Mouse (Mus musculus): ENCODE results near the gene Stag2.

The Stag2 gene

DNA sequence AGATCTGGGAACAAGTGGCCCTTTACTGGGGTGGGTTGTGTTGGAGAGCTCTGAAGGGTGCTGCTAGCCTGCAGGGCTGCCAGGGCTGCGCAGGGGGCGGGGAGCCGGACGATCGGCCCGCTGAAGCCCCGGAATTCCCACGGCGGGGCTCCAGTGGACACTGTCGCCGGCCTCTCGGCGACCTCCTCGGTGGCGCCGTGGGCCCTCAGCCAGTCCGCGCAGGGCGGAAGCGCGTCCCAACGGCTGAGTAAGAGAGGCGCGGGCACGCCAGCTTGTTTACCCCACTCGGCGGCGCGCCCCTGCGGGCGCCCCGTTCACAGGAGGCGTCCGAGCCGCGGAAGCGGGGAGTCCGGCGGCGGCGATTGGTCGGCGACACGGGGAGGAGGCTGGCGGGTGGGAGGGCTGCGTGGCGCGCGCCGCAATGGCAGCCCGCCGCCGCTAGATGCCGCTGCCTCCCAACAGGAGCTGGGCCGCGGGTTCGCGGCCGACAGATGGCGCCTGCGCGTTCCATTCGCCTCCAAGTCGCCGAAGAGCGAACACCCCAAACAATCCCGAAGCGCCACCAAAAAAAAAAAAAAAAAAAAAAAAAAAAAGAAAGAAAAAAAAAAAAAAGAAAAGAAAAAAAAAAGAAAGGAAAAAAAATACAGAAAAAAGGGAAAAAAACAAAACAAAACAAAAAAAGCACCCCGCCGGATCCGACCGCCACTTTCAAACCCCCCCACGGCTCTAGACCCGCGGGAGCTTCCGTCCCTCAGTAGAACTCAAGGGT is at the start of gene Stag2:
Gene Stag2 (plus strand): TSS at position 530 of the 769 bp plus-strand sequence.
- peak; percentile 87 to 90 for DNase-seq

DNA sequence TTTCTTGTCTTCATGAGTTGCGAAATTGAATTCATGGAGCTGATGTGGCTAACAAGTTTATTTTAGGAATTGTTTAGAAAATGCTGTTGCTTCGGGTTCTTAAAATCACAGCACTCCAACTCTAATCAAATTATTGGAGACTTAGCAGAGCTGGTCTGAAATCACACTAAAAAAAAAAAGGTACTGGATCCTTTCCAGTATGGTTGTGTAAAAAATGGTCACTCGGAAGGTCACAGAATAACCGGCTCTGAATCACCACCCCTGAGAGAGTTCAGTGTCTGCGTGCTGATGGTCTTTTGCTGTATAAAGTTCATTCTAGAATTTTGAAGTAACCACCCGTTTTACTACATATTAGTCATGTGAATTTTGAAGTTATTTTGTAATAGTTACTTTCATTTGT is 42.0 kb upstream of the Stag2 start:
- DNase-seq: no peak

DNA sequence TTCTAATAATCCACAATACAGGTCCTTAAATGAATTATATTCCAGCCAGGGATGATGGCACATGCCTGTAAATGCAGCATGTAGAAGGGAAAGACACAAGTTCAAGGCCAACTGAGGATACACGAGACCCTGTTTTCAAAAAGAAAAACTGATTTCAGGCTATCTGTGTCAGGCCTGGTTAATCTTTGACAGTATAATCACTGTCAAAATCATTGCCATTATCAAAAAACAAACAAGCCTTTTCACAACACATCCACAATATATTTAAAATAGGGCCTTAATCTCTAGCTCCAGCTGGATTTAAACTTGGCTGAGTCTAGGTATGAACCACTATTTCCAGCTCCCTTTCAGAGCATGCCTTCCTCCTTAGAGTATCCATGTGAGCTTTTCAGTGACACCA is 38.5 kb upstream of the Stag2 start:
- DNase-seq: no peak

DNA sequence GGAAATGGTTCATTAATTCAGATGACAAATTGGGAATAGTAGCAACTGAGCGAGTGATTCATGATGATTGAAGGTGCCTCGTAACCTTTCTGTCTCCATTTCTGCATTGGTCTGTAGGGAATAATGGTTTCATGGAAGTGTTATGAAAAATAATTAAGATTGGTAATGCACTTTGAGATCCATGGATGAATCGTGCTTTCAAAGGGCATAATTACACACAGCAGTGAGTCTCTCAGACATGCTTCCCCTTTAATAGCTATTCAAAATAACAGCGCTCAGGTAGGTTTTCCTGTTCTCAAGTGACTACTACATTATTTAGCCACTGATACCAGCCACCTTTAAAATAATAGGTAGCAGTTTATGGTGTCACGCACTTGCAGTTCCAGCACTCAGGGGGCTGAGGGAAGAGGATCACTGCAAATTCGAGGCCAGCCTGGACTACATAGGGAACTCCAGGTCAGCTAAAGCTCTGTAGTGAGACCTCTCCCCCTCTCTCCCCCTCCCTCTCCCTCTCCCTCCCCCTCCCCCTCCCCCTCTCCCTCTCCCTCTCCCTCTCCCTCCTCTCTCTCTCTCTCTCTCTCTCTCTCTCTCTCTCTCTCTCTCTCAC is 29.6 kb upstream of the Stag2 start:
- DNase-seq: no peak

DNA sequence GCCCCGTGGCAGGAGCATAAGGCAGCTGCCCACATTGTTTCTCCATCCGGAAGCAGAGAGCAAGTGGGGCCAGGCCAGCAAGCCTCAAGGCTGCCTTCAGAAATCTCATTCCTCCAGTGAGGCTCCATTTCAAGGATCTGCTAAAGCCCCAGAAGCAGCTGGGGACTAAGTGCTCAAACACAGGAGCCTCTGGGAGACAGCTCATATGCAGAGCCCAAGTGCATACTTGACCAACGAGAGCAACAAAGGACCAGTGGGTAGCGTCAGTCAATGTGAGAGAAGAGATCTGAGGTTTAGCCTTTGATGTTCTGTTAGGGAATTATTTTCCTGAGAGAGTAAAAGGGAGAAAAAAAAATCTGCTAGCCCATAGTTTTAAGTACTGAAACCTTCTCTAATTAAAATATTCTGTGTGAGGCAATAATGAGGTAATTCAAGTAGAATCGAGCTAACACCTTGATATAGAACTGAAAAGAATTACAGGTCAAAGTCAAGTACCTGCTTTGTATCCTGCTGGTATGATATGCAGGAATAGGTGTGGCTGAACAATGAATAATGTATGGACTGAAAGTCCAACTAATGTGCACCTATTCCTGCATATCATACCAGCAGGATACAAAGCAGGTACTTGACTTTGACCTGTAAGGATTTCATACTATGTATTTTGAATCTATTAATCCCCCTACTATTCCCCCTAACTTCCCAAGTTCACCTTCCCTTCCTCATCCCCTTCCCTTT is 24.0 kb upstream of the Stag2 start:
- no peak for DNase-seq

DNA sequence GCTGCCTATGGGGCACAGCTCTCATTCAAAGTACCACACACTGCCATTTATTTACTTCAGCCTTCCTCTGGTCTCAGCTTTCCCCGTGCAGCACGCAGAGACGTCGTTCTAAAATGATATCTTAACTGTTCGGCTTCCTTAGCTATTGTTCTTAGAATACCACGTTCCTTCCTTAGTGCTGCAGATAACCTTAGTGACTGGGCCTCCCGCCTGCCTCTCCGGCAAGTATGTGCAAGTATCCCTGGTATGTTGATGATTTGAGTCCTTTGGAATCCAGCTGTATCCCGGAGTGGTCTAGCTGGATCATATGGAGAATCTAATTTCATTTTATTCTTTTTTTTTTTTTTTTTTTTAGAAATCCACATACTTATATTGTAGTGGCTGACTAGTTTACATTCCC is 9.2 kb upstream of the Stag2 start:
- DNase-seq: peak; percentile 14 to 22

DNA sequence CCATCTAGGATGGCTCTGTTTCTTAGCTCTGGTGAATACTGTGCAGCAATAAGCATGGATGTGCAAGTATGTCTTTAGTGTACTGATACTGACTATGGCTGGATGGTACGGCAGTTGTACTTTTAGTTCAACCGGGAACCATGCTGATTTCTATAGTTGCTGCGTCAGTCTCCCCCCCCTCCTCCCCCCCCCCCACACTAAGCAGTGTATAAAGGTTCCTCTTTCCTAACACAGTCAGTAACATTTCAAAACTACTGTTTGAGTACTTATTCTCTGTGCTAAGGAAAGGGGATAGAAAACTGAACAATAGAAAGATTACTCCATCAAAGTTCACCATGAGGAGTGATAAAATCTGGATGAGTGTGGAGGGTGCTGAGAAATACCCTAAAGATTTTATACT is 6.5 kb upstream of the Stag2 start:
- no peak for DNase-seq

DNA sequence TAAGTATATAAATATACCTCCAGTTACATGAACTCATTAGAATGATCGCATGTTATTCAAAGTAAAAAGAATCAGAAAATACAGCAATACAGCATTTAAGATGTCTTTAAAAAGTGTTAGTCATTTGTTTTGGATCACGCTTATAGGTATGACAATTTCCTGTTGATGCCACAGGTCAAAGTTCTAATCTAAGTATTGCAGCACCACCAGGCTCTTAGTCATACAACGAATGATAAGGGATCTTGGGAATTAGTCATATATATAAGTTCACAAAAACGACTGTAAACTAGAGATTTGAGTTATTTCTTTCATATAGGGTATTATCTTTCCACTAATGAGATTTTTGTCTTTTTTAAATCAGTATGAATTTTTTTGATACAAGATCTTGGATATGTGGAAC is 5.1 kb upstream of the Stag2 start:
- no peak for DNase-seq

DNA sequence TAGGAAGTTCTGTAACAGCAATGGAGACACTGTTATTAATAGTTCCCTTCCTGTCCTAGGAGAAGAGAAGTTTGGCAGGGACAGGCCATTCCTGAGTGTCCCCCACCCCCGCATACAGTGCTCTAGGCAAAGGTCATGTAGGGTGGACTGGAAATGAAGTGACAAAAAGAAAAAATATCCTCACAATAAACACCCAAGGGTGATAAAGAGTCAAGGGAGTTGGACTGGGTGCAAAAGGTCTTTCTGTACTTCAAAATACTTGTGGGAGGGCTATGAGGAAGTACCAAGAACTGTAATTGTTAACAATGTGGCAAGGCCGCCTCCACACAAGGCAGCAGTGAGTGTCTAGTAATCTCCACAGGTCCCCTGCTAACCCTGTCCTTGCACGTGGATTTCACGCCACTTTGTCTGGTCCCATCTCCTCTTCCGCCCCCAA is 1.1 kb upstream of the Stag2 start:
- peak; percentile 32 to 52 for DNase-seq

DNA sequence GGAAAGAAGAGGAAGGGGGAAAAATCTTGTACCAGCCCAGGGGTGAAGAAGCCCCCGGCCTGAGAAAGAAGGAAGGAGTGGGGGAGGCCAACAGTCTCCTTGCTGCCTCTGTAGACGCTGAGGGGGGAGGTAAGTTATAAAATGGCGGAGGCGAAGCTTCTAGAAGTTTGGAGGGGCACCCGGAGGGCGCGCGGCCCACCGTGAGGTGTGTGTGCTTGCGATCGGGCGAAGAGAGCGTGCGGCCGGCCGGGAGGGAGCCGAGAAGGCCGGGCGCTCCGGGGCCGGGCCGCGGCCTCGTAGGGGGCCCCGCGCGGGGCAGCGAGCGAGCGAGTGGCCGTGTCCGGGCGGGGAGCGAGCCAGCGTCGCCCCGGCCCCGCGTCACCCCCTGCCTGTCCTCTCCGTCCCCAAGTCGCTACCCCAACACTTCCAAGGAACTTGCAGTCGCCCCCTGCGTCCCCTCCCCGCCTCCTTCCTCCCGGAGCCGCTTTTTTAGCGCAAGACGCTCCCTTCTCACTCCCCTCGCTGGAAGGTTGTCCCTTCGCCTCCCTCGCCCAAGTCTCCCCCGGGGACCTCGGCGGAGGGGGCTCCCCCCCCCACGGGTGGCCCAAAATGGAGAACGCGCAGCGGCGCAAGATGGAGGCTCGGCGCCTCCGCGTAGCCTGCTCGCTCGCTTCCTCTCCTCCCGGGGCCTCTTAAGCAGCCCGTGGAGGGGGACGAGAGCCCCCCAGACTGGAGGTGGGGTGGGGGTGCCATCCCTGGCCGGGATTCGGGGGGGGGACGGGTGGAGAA is 634 bp downstream of the Stag2 start:
- DNase-seq: peak; percentile 34 to 39

DNA sequence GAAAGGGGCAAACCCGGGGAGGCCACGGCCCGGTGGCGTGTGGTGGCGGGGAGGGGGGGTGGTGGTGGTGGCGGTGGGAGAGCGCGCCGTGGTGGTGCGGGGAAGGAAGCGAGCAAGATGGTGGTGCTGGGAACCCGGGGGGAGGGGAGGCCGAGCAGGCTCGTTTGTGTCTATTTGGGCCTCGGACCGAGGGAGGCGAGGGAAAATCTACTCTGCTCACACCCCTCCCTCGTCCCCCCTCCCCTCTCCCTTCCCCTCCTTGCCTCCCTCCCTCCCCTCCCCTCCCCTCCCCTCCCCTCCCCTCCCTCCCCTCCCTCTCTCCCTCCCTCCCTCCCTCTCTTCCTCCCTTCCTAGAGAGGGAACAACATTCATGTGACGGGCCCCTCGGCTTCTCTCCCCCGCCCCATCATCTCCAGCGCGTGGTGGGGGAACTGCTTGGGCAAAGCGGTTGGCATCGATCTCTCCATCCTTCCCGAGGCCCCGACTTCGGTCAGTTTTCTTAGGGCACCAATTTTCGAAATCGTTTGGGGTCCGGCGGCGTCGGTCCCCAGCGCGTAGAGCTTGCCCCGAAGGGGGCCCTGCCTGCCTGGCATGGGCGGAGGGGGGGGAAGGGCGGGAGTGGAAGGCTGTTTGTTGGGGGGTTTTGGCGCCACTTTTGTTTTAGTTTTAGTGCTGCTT is 1.4 kb downstream of the Stag2 start:
- peak; percentile 72 to 78 for DNase-seq

DNA sequence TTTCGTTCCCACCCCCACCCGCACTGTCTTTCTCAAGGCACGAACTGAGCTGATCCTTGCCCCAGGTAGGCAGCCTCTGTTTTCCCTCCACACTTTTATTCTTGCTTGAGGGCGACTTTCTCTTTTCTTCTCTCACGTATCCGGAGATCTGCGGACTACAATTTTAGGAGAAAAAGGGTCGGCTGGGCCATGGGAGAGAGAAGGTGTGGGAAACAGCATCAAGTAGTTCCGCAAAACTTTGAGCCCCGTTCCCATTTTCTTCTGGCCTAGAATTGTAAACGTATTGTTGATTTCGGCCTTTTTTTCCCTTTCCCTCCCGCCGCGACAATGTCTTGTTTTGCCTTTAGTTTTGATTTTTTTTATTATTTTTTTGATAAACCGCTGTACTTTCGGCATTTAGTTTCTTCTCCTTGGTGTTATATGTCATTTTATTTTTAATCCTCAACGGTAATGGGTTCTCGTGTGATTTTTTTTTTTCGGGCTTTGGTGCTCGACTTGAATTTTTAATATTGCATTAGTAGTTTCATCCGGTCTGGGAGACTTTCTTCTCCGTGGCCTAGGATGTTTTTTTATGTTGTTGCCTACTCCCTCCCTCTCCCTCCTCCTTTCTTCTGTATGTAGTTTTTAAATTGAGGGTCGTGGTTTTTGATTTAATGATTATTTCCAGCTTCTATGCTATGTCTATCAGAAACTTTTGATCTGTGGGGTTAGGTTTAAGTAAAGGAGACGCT is 2.1 kb downstream of the Stag2 start:
- no peak for DNase-seq

DNA sequence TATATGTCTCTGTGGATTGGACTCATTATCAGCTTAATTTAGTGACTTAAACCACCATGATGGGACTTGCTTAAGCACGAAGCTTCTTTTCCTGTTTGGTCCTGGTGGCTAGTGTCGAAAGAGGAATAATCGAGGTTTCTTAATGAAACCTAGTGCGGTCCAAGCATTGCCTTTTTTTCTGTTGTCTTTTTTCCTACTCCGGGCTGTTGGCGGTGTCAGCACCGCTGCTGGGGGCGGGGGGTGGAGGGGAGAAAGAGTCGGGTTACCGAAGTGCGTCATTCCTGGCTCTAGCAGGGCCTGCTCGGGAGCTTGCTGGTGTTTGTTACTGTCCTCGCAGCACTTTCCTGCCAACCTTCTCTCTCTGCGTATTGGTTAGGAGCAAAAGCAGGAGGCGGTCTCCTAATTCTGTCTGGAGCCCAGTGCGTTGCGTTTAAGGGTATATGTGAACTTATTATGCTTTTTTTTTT is 2.8 kb downstream of the Stag2 start:
- DNase-seq: peak; percentile 88 to 91

DNA sequence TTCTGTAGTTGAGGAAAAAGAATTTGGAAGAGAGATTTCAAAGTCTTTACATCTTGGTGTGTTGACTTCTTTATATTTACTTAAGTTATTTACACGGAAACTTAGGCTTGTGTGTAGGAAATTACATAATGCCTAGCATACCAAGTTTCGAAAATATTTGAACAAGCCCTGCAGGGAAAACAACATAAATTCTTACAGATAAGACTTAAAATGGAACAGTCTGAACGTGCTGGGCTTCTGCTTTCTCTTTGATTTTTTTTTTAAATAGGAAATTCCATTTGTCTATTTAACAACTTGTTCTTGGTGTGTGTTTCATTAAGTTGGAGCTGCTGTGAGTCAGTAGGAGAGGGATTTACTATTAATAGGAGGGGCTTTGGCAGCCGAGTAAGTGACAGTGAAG is 3.9 kb downstream of the Stag2 start:
- DNase-seq: peak; percentile 5 to 26

DNA sequence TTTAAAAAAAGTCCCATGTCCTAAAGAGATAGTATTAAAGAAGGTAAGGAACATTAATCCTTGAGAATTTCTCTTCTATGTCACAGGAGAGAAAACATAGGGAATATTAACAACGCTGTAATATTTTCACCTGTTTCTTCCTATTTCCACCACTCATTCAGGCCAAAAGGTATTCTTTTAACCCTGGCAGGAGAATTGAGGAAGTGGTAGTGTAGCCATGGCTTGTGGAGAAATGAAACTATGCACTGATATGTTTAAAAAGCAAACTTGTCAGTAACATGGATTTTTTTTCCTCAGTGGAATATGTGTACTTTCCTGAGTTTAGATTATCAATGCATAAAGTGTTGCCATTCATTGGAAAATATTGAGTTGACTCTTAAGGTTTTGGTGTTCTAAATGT is 16.3 kb downstream of the Stag2 start:
- DNase-seq: no peak

DNA sequence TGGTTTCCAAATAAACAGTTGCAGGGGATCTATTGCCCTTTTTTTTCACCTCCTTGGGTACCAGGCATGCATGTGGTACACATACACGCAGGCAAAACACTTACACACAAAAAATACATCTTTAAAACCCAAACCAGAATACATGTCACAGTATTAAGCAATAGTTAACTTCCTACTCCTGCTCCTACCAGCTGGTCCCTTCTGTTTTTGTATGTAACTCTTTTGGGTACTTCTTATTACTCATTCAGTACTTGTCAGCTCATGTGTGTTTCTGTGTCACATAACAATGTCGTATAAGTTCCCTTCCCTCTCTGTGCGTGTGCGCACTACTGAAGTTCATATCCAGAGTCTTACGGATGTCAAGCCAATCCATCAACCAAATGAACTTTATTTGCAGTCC is 21.7 kb downstream of the Stag2 start:
- no peak for DNase-seq

DNA sequence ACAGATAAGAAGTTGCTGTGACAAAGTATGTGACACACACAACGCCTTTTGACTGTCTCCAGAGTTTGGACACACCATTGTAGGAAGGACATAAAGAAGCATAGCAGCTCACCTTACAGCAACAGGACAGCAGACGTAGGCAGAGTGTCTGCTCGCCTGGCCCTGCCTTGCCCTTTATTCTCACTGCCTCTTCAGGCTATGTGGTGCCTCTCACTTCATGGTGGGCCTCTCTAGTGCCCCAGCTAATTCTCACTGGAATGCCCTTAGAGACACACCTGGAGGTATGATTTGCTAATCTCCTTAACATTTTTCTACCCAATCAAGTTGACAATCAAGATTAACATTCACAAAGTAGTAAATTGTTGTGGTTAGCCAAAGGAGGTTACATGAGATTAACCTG is 38.5 kb downstream of the Stag2 start:
- DNase-seq: no peak

DNA sequence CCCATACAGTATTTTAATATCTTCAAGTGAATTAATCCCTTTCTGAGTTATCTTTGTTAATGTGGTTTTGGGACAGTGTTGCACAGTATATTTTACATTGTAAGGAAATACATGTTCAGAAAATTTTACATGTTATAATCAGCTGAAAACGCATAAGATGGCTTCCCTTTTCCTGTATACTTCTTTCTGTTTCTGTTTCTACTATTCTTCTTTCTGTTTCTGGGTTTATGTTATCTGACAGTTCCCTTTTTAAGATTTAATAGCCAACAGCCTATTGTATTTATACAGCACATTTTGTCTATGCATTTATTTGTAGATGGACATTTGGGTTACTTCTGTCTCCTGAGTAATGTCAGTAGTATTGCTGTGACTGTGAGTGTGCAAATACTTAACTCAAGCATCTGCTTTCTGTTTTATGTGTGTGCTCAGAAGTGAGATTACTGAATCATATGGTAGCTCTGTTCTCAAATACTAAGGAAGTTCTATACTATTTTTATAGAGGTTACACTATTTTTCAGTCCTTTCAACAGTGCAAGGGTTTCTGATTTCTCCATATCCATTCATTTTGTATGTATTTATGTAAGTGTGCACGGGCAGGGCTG is 39.8 kb downstream of the Stag2 start:
- DNase-seq: no peak

DNA sequence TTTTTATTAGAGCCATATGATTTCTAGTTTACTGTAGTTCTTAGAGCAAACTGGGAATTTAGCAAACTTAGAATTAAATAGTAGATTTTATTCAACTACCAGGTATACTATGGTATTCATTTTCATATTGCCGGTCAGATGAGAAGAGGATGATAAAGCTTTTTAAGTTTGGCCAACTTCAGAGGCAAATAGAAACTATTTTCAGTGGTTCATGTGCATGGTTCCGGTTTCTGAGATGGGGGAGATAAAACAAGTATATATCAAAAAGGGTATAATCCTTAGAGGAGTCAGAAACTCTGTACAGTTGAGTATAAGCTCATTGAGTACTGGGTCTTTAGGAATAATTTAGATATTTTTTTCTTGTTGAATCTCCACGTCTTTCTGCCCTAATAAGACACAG is 45.5 kb downstream of the Stag2 start:
- no peak for DNase-seq

DNA sequence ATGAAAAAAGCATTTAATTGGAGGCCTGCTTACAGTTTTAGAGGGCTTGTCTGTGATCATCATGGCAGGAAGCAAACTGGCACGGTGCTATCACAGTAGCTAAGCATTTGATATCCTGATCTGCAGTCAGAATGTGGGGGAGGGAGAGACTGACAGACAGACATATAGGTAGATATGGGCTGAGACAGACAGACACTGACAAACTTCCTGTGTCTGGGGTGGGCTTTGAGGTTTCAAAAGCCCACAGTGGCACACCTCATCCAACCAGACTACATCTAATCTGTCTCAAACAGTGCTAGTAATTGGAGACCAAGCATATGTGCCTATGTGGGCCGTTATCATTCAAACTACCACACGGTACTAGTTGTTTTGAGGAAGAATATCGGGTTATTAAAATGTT is 53.4 kb downstream of the Stag2 start:
- no peak for DNase-seq

DNA sequence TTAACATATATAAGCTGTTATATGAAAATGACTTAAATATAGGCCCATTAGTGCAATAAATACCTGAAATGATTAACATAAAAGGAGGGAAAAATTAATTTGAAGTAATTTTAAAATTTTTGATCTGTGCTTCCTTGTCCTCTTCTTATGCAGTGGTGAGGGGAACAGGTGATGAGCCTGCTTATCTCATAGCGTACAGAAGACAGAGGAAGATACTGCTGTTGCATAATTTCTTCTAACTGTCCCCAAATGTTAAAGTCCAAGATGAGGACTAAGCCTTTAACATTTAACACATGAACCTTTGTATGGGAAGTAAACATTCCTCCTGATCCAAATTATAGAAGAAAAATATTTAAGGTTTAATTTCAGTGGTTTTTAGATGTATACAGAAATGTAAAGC is 66.6 kb downstream of the Stag2 start:
- DNase-seq: no peak

All from lung, adult 18-20 months (tissue).